Mouse (Mus musculus): Measurements from ENCODE around the gene Prkaa1. TPM values are rescaled to one million over a fixed set of nuclear protein-coding genes. Genes with fewer than 3 reads are reported as not detected.

Gene Prkaa1
- total and polyA plus RNA-seq, 3 experiments: 5.8 to 109 (median 79.5) TPM

DNA sequence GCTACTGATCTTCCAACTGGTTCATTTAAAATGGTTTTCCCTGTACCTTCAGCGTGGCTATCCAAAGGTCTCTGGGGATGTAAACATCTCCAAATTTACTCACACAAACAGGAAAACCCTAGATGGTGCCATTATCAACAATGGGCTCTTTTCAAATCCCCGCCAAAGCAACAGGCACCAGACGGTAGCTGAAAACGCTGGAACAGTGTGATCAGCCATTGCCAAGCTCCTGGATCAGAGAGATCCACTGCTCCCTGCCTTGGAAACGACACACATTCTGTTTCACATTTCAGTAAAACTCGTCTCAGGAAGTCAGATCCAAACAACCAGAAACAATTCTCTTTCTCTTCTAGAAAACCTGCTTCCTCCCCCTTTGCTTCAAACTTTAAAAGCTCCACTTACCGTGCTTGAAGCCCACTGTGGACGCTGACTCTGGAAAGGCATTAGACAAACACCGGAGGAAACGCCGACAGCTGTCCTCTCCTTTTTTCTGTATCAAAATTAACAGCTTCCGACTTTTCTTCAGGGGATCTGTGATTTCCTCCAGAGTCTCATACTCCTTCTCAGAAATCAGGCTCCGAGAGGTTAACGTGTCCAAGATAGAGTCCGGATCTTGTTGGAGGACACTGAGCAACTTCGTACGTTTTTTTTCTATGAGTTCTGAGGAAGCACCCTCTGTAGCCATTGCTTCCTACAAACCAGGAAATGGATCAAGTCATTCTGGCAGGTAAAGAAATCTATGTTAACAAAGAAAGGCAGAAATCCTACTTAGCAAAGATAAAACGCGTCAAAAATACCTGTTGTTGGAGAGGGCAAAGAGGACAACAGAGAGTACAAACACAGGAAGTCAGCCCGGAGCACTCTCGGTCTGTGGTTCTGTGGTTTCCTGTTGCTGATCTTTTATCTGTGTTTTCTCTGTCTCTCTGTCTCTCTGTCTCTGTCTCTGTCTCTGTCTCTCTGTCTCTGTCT is 35.7 kb upstream of the Prkaa1 start, which contains the start of gene Card6:
Gene Card6, minus strand, starts transcription at position 854 of the 969 bp plus-strand sequence.
- H3K4me1 ChIP-seq (ENCODE audit: insufficient read depth, low read depth, low read length): peaks cover 20% of the 10 kb centered on the region
- no peaks in the 10 kb centered on the region for H3K27me3 ChIP-seq (ENCODE audit: insufficient read depth, low read length)
- ATAC-seq (ENCODE audit: extremely low read depth, insufficient number of reproducible peaks, low FRiP score, poor library complexity, severe bottlenecking): peak; percentile 67
- peaks cover 25% of the 10 kb centered on the region for H3K36me3 ChIP-seq (replicated peaks)
- DNase-seq (ENCODE audit: low spot score): no peak
- H3K9me3 ChIP-seq (replicated peaks): no peaks in the 10 kb centered on the region
- TF ChIP-seq GATA1 (IDR thresholded peaks at IDR 0.05; ENCODE audit: borderline replicate concordance, low read length) (no peak), CTCF (IDR thresholded peaks at IDR 0.05; ENCODE audit: low read depth, low read length) (no peak), TAL1 (conservative IDR thresholded peaks at IDR 0.05; ENCODE audit: low read depth, low read length) (no peak), POLR2AphosphoS5 (IDR thresholded peaks at IDR 0.05; ENCODE audit: insufficient replicate concordance, low read depth, low read length) (no peak), GATA2 (IDR thresholded peaks at IDR 0.05; ENCODE audit: borderline replicate concordance, low read depth, low read length) (no peak)
- peak within 1 kb of the TSS; percentile 69 for H3K4me3 ChIP-seq (ENCODE audit: low read depth, low read length)

DNA sequence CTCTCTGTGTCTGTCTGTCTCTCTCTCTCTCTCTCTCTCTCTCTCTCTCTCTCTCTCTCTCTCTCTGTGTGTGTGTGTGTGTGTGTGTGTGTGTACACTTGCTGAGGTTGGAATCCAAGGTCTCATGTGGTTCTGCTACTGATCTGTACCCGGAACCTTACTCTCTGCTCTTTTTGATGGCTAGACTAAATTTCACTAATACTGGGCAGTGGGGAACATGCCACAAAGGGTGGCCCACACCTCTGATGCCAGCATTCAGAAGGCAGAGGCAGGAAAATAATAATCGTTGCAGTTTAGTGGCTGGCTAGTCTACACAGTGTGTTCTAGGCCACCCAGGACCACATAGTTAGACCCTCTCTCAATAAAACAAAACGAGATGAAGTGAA is 35.0 kb upstream of the Prkaa1 start:
- no peak for TF ChIP-seq GATA2 (IDR thresholded peaks at IDR 0.05; ENCODE audit: borderline replicate concordance, low read depth, low read length)
- TF ChIP-seq TAL1 (conservative IDR thresholded peaks at IDR 0.05; ENCODE audit: low read depth, low read length): no peak
- no peak for TF ChIP-seq GATA1 (IDR thresholded peaks at IDR 0.05; ENCODE audit: borderline replicate concordance, low read length)
- no peak for TF ChIP-seq CTCF (IDR thresholded peaks at IDR 0.05; ENCODE audit: low read depth, low read length)
- TF ChIP-seq POLR2AphosphoS5 (IDR thresholded peaks at IDR 0.05; ENCODE audit: insufficient replicate concordance, low read depth, low read length): no peak
- Histone ChIP-seq H3K9me3 (replicated peaks) (no peaks in the 10 kb centered on the region), H3K4me1 (ENCODE audit: insufficient read depth, low read depth, low read length) (peaks cover 25% of the 10 kb centered on the region), H3K27me3 (ENCODE audit: insufficient read depth, low read length) (no peaks in the 10 kb centered on the region), H3K36me3 (replicated peaks) (peaks cover 26% of the 10 kb centered on the region), H3K4me3 (ENCODE audit: low read depth, low read length) (peak overlapping the region; percentile 69; the same call in 1 of the 2 replicates)
- no peak for ATAC-seq (ENCODE audit: extremely low read depth, insufficient number of reproducible peaks, low FRiP score, poor library complexity, severe bottlenecking)
- no peak for DNase-seq (ENCODE audit: low spot score)

DNA sequence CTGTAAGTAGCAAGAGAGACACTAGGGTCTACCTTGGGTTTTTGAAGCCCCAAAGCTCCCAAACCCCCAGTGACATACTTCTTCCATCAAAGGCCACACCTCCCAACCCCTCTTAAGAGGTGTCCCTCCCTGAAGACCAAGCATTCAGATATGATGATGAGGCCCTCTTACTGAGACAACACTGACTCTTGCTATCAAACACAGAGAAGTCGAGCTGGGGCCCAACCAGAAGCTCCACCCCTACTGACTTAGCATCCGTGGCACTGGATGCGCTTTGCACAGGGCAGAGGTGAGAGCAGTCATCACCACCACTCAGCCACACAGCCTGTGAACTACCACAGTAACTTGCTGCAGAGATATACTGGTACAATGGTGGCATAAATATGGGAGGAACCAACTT is 31.0 kb upstream of the Prkaa1 start:
- no peak for TF ChIP-seq GATA2 (IDR thresholded peaks at IDR 0.05; ENCODE audit: borderline replicate concordance, low read depth, low read length)
- TF ChIP-seq POLR2AphosphoS5 (IDR thresholded peaks at IDR 0.05; ENCODE audit: insufficient replicate concordance, low read depth, low read length): no peak
- TF ChIP-seq TAL1 (conservative IDR thresholded peaks at IDR 0.05; ENCODE audit: low read depth, low read length): no peak
- no peak for TF ChIP-seq GATA1 (IDR thresholded peaks at IDR 0.05; ENCODE audit: borderline replicate concordance, low read length)
- TF ChIP-seq CTCF (IDR thresholded peaks at IDR 0.05; ENCODE audit: low read depth, low read length): no peak
- H3K4me3 ChIP-seq (ENCODE audit: low read depth, low read length): no peak overlapping the region
- H3K27me3 ChIP-seq (ENCODE audit: insufficient read depth, low read length): no peaks in the 10 kb centered on the region
- ATAC-seq (ENCODE audit: extremely low read depth, insufficient number of reproducible peaks, low FRiP score, poor library complexity, severe bottlenecking) (no peak), DNase-seq (ENCODE audit: low spot score) (no peak)
- peaks cover 20% of the 10 kb centered on the region for H3K36me3 ChIP-seq (replicated peaks)
- no peaks in the 10 kb centered on the region for H3K9me3 ChIP-seq (replicated peaks)
- H3K4me1 ChIP-seq (ENCODE audit: insufficient read depth, low read depth, low read length): peaks cover 32% of the 10 kb centered on the region

DNA sequence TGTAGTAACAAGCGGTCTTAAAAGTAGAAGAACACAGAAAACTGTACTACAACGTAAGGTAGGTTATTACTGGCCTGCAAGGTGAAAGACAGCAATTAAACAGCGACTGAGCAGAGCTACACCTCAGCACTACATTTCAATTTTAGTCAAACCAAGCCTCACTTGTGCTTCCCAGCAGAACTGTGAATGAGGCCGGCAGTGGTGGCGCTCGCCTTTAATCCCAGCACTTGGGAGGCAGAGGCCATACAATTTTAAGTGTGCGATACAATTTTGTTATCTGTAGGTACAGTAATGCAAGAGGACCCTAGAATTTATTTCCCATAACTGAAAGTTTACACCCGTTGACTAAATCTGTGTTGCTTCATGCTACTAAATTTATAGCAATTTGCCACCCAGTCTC is 28.5 kb upstream of the Prkaa1 start:
- H3K36me3 ChIP-seq (replicated peaks): peaks cover 45% of the 10 kb centered on the region
- peaks cover 45% of the 10 kb centered on the region for H3K4me1 ChIP-seq (ENCODE audit: insufficient read depth, low read depth, low read length)
- H3K9me3 ChIP-seq (replicated peaks): no peaks in the 10 kb centered on the region
- no peaks in the 10 kb centered on the region for H3K27me3 ChIP-seq (ENCODE audit: insufficient read depth, low read length)
- no peak for ATAC-seq (ENCODE audit: extremely low read depth, insufficient number of reproducible peaks, low FRiP score, poor library complexity, severe bottlenecking)
- no peak for DNase-seq (ENCODE audit: low spot score)
- H3K4me3 ChIP-seq (ENCODE audit: low read depth, low read length): peak overlapping the region; percentile 95
- TF ChIP-seq TAL1 (conservative IDR thresholded peaks at IDR 0.05; ENCODE audit: low read depth, low read length): no peak
- no peak for TF ChIP-seq POLR2AphosphoS5 (IDR thresholded peaks at IDR 0.05; ENCODE audit: insufficient replicate concordance, low read depth, low read length)

- TF ChIP-seq TAL1 (conservative IDR thresholded peaks at IDR 0.05; ENCODE audit: low read depth, low read length) (no peak), CTCF (IDR thresholded peaks at IDR 0.05; ENCODE audit: low read depth, low read length) (0 out of 2 replicates have a peak, but pooled peaks have one; percentile 15)
- peaks cover 56% of the 10 kb centered on the region for H3K36me3 ChIP-seq (replicated peaks)
- peak; percentile 89 for ATAC-seq (ENCODE audit: extremely low read depth, insufficient number of reproducible peaks, low FRiP score, poor library complexity, severe bottlenecking)
- peak within 1 kb of the TSS; percentile 95 for H3K4me3 ChIP-seq (ENCODE audit: low read depth, low read length)
- peak; percentile 88 for DNase-seq (ENCODE audit: low spot score)
- H3K4me1 ChIP-seq (ENCODE audit: insufficient read depth, low read depth, low read length): peaks cover 54% of the 10 kb centered on the region
- no peaks in the 10 kb centered on the region for H3K27me3 ChIP-seq (ENCODE audit: insufficient read depth, low read length)
- no peaks in the 10 kb centered on the region for H3K9me3 ChIP-seq (replicated peaks)
Observed at GRCm38 (mm10) chr15:5116270-5117030, 27.2 kb upstream of the Prkaa1 start, which contains the start of gene Rpl37. Gene Rpl37 (plus strand): TSS chr15:5116645.

GRCm38 (mm10) chr15:5117031-5117601 is 26.5 kb upstream of the Prkaa1 start:
- TF ChIP-seq TAL1 (conservative IDR thresholded peaks at IDR 0.05; ENCODE audit: low read depth, low read length): no peak
- TF ChIP-seq CTCF (IDR thresholded peaks at IDR 0.05; ENCODE audit: low read depth, low read length): no peak
- no peak for TF ChIP-seq GATA1 (IDR thresholded peaks at IDR 0.05; ENCODE audit: borderline replicate concordance, low read length)
- TF ChIP-seq POLR2AphosphoS5 (IDR thresholded peaks at IDR 0.05; ENCODE audit: insufficient replicate concordance, low read depth, low read length): no peak; the same call in 1 of the 2 replicates
- no peak for TF ChIP-seq GATA2 (IDR thresholded peaks at IDR 0.05; ENCODE audit: borderline replicate concordance, low read depth, low read length)
- DNase-seq (ENCODE audit: low spot score): no peak

More at GRCm38 (mm10) chr15:5117031-5117601, 26.5 kb upstream of the Prkaa1 start:
- Histone ChIP-seq H3K4me3 (ENCODE audit: low read depth, low read length) (peak overlapping the region; percentile 95), H3K27me3 (ENCODE audit: insufficient read depth, low read length) (no peaks in the 10 kb centered on the region), H3K9me3 (replicated peaks) (no peaks in the 10 kb centered on the region), H3K36me3 (replicated peaks) (peaks cover 63% of the 10 kb centered on the region), H3K4me1 (ENCODE audit: insufficient read depth, low read depth, low read length) (peaks cover 60% of the 10 kb centered on the region)
- ATAC-seq (ENCODE audit: extremely low read depth, insufficient number of reproducible peaks, low FRiP score, poor library complexity, severe bottlenecking): no peak
